Mouse (Mus musculus): ENCODE data around the gene Id4. TPM values are rescaled to one million over a fixed set of nuclear protein-coding genes. Genes with fewer than 3 reads are reported as not detected.
A peak's percentile ranks its signal among the peaks of the same experiment; 100 is the strongest.

Id4 gene
- polyA plus RNA-seq, 1 experiment, result 2.2 TPM

DNA sequence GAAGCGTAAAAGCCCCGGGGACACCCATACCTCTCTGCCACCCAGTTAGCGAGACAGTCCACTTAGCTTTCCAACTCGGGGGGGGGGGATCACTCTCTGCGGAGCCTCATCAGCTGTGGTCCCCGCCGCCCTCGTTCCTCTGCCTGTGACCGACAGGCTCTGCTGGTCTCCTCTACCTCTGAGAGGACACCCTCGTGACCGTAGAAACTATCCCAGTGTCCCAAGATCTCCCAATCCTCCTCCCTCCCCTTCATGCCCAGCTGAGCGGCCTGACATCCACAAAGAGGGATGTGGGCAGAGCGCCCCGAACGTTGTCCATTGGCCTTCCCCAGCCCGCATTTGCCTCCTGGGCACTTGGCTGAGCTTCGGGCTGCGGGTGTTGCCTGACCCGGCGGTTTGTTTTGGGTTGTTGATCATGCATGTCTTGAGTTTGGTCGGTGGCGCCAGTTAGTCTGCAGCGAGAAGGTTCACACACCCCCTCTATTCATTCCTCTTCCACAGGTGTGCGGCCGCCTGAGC, 1.5 kb downstream of the Id4 start:
- Histone ChIP-seq H3K27ac (ENCODE audit: control insufficient read depth, insufficient read depth, low read length) (no peak overlapping the region), H3K27me3 (ENCODE audit: control insufficient read depth, insufficient read depth, low read length) (peaks cover 9% of the 10 kb centered on the region; the same call in 1 of the 2 replicates), H3K36me3 (ENCODE audit: control insufficient read depth, insufficient read depth, low read length) (no peaks in the 10 kb centered on the region), H3K4me1 (replicated peaks; ENCODE audit: control insufficient read depth, insufficient read depth, low read length) (no peaks in the 10 kb centered on the region), H3K4me3 (ENCODE audit: control insufficient read depth, insufficient read depth, low read length) (peak overlapping the region; percentile 17)
- no peak for TF ChIP-seq POLR2A (IDR thresholded peaks at IDR 0.05; ENCODE audit: control insufficient read depth, extremely low read depth, insufficient read depth, low read length, poor library complexity)
- TF ChIP-seq CTCF (IDR thresholded peaks at IDR 0.05; ENCODE audit: borderline replicate concordance, control insufficient read depth, extremely low read depth, insufficient read depth, low read length, poor library complexity), result no peak
- DNase-seq, result no peak
- WGBS, result 5% methylated on average over 25 of the region's 25 CpGs

DNA sequence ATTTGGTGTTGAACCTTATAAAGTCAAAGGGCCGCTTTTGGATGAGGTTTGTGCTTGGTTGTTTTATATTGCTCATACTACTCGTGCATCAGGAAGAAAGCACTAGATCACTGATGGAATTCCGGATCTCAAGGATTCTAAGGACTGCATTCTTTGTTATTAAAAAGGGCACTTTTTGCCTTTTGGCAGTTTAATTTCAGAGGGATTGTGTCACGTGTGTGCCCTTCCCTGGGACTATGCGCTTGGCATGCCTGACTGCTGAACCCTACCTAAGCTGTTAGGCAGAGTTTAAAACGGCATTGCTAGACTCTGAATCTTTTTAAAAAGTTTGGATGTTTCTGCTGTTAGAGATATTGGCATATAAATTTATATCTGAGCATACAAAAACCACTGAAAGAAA, 4.0 kb downstream of the Id4 start:
- no peaks in the 10 kb centered on the region for H3K4me1 ChIP-seq (replicated peaks; ENCODE audit: control insufficient read depth, insufficient read depth, low read length)
- peaks cover 9% of the 10 kb centered on the region; the same call in 1 of the 2 replicates for H3K27me3 ChIP-seq (ENCODE audit: control insufficient read depth, insufficient read depth, low read length)
- H3K36me3 ChIP-seq (ENCODE audit: control insufficient read depth, insufficient read depth, low read length), result no peaks in the 10 kb centered on the region
- TF ChIP-seq POLR2A (IDR thresholded peaks at IDR 0.05; ENCODE audit: control insufficient read depth, extremely low read depth, insufficient read depth, low read length, poor library complexity), result no peak
- no peak for TF ChIP-seq CTCF (IDR thresholded peaks at IDR 0.05; ENCODE audit: borderline replicate concordance, control insufficient read depth, extremely low read depth, insufficient read depth, low read length, poor library complexity)
- H3K4me3 ChIP-seq (ENCODE audit: control insufficient read depth, insufficient read depth, low read length), result no peak overlapping the region
- DNase-seq, result no peak
- 88% methylated on average over 6 of the region's 6 CpGs for whole genome bisulfite sequencing
- no peak overlapping the region for H3K27ac ChIP-seq (ENCODE audit: control insufficient read depth, insufficient read depth, low read length)

DNA sequence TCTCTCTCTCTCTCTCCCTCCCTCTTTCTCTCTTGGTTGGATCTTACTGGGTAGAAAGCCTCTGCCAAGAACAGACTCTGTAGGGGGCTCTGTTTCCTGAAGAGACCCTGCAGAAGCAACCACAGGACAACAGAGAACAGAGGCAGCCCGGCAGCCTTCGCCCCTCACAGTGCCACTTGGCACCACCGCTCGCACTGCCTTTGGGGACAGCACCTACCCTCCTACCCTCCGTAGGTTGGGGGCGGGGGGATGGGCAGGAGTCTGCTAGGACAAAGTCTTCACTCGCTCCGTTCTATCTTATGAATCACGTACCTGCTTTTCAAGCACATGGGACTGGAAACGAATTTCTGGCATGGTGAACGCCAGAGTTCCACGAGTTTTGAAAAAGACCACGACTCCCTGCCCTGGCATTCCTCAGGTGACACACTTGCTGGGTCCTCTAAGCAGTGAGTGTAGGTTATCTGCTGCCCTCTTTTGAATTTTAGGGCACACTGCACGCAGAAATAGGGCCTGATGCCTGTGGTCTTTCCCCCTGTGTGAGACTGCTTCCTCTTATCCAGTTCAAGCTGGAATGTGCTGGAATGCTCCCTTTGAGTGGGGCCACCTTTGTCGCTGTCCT, 12.5 kb downstream of the Id4 start:
- WGBS, result 7% methylated on average over 15 of the region's 15 CpGs
- H3K4me3 ChIP-seq (ENCODE audit: control insufficient read depth, insufficient read depth, low read length), result no peak overlapping the region
- DNase-seq, result no peak
- no peaks in the 10 kb centered on the region for H3K27me3 ChIP-seq (ENCODE audit: control insufficient read depth, insufficient read depth, low read length)
- H3K4me1 ChIP-seq (replicated peaks; ENCODE audit: control insufficient read depth, insufficient read depth, low read length), result no peaks in the 10 kb centered on the region
- H3K27ac ChIP-seq (ENCODE audit: control insufficient read depth, insufficient read depth, low read length), result no peak overlapping the region
- H3K36me3 ChIP-seq (ENCODE audit: control insufficient read depth, insufficient read depth, low read length), result no peaks in the 10 kb centered on the region
- TF ChIP-seq CTCF (IDR thresholded peaks at IDR 0.05; ENCODE audit: borderline replicate concordance, control insufficient read depth, extremely low read depth, insufficient read depth, low read length, poor library complexity) (no peak), POLR2A (IDR thresholded peaks at IDR 0.05; ENCODE audit: control insufficient read depth, extremely low read depth, insufficient read depth, low read length, poor library complexity) (no peak)

DNA sequence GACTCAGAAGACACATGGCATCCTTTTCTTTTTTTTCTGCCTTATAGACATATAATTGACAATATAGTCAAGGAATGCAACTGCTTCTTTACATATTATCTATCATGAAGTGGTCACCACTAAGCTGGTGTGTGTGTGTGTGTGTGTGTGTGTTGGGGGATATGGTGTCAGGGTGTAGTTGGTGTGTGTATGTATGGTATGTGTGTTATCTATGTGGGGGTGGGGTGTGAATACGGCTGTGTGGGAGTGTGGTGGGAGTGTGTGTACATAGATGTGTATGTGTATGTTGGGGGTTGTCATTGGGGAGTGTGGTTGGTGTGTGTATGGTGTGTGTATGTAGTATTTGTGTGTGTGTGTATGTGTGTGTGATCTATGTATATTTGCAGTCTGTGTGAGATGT, 13.1 kb downstream of the Id4 start:
- no peaks in the 10 kb centered on the region for H3K27me3 ChIP-seq (ENCODE audit: control insufficient read depth, insufficient read depth, low read length)

DNA sequence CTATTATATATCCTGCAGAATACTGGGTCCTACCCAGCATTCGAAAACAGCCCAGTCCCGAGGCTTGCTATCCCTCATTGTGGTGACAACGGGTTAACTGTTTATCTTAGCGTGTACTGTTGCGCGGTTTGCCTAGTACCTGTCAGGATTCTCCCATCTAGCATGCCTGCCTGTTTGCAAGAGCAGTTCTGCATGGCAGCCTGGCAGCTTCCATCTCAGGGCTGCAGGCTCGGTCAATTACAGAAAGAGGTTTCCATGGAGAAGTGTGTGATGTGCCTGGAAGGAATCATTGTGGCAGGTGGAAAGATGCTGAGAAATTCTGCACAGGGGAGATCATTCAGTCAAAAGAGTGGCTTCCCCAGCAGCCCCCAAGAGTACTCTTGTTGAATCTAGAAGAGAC, 16.0 kb downstream of the Id4 start:
- no peak for DNase-seq
- WGBS, result 92% methylated on average over 7 of the region's 7 CpGs
- TF ChIP-seq CTCF (IDR thresholded peaks at IDR 0.05; ENCODE audit: borderline replicate concordance, control insufficient read depth, extremely low read depth, insufficient read depth, low read length, poor library complexity) (no peak), POLR2A (IDR thresholded peaks at IDR 0.05; ENCODE audit: control insufficient read depth, extremely low read depth, insufficient read depth, low read length, poor library complexity) (no peak)

More for the DNA sequence above, 13.1 kb downstream of the Id4 start:
- no peak overlapping the region for H3K4me3 ChIP-seq (ENCODE audit: control insufficient read depth, insufficient read depth, low read length)
- WGBS, result 89% methylated on average over 1 of the region's 1 CpGs
- H3K36me3 ChIP-seq (ENCODE audit: control insufficient read depth, insufficient read depth, low read length), result no peaks in the 10 kb centered on the region
- DNase-seq, result no peak
- TF ChIP-seq POLR2A (IDR thresholded peaks at IDR 0.05; ENCODE audit: control insufficient read depth, extremely low read depth, insufficient read depth, low read length, poor library complexity) (no peak), CTCF (IDR thresholded peaks at IDR 0.05; ENCODE audit: borderline replicate concordance, control insufficient read depth, extremely low read depth, insufficient read depth, low read length, poor library complexity) (no peak)
- H3K27ac ChIP-seq (ENCODE audit: control insufficient read depth, insufficient read depth, low read length), result no peak overlapping the region
- H3K4me1 ChIP-seq (replicated peaks; ENCODE audit: control insufficient read depth, insufficient read depth, low read length), result no peaks in the 10 kb centered on the region

DNA sequence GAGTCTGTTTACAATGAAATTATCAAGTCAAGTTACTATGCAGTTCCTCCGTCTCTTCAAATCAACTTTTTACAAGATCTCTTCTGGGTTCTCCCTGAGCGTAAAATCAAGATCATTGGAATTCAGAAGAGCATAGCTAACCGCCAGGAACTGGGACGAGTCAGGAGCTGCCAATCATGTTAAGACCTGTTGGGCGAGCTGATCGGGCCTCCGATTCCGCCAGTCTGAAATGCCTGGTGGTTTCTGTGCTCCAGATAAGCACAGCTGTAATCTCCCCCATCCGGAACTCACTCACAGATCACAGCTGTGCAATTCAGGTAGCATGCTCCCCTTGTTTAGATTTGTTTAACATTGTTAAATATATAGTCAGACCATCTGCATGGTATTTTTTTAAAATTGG, 23.4 kb downstream of the Id4 start:
- Histone ChIP-seq H3K27ac (ENCODE audit: control insufficient read depth, insufficient read depth, low read length) (no peak overlapping the region), H3K4me1 (replicated peaks; ENCODE audit: control insufficient read depth, insufficient read depth, low read length) (no peaks in the 10 kb centered on the region), H3K27me3 (ENCODE audit: control insufficient read depth, insufficient read depth, low read length) (no peaks in the 10 kb centered on the region), H3K36me3 (ENCODE audit: control insufficient read depth, insufficient read depth, low read length) (no peaks in the 10 kb centered on the region), H3K4me3 (ENCODE audit: control insufficient read depth, insufficient read depth, low read length) (no peak overlapping the region)
- WGBS, result 94% methylated on average over 9 of the region's 9 CpGs
- DNase-seq, result no peak
- TF ChIP-seq CTCF (IDR thresholded peaks at IDR 0.05; ENCODE audit: borderline replicate concordance, control insufficient read depth, extremely low read depth, insufficient read depth, low read length, poor library complexity) (no peak), POLR2A (IDR thresholded peaks at IDR 0.05; ENCODE audit: control insufficient read depth, extremely low read depth, insufficient read depth, low read length, poor library complexity) (no peak)

More for the DNA sequence above, 16.0 kb downstream of the Id4 start:
- H3K36me3 ChIP-seq (ENCODE audit: control insufficient read depth, insufficient read depth, low read length), result no peaks in the 10 kb centered on the region
- H3K27me3 ChIP-seq (ENCODE audit: control insufficient read depth, insufficient read depth, low read length), result no peaks in the 10 kb centered on the region
- no peak overlapping the region for H3K27ac ChIP-seq (ENCODE audit: control insufficient read depth, insufficient read depth, low read length)
- no peak overlapping the region for H3K4me3 ChIP-seq (ENCODE audit: control insufficient read depth, insufficient read depth, low read length)
- H3K4me1 ChIP-seq (replicated peaks; ENCODE audit: control insufficient read depth, insufficient read depth, low read length), result no peaks in the 10 kb centered on the region
